Mouse (Mus musculus): ENCODE measurements around the gene Tmem266. TPM values are rescaled to one million over a fixed set of nuclear protein-coding genes. Genes with fewer than 3 reads are reported as not detected.

Gene Tmem266
- polyA plus RNA-seq, 1 experiment from 2014 or later: 0.51 TPM

DNA sequence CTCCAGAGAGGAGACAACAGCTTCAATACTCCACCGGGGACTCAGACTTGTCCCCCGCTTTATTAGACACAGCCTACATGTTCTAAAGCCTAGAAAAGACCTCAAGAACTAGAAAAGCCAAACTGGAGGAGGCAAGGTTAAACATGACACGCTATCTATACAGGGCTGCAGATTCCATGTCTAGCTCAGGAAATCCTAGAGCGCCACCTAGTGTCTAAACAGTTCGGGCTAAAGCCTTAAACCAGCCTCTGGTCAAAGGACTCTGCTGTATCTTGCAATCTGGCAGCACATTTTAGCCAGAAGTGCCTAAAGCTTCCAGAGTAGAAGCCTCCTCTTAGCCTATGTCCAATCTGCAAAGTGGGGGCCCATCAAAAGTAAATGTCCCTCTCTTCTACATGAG is 15.2 kb upstream of the Tmem266 start:
- DNase-seq (ENCODE audit: low spot score) (peak; percentile 74), ATAC-seq (ENCODE audit: low FRiP score, low TSS enrichment) (peak; percentile 86)
- no peaks in the 10 kb centered on the region for H3K9me3 ChIP-seq (ENCODE audit: control insufficient read depth, low read length)
- H3K4me1 ChIP-seq (replicated peaks; ENCODE audit: control insufficient read depth, insufficient read depth): no peaks in the 10 kb centered on the region
- H3K27ac ChIP-seq (replicated peaks): no peak overlapping the region
- WGBS: 5% methylated on average over 5 of the region's 5 CpGs
- H3K27me3 ChIP-seq (ENCODE audit: control insufficient read depth, insufficient read depth, low read length): no peaks in the 10 kb centered on the region
- TF ChIP-seq CTCF (IDR thresholded peaks at IDR 0.05; ENCODE audit: low read depth) (peak; percentile 95), EP300 (optimal IDR thresholded peaks at IDR 0.05) (no peak)
- no peak overlapping the region for H3K4me2 ChIP-seq (replicated peaks; ENCODE audit: low read depth)
- no peak overlapping the region for H3K9ac ChIP-seq (ENCODE audit: low read length)
- H3K4me3 ChIP-seq (ENCODE audit: low read depth, low read length): no peak overlapping the region
- H3K36me3 ChIP-seq (ENCODE audit: control insufficient read depth, insufficient read depth, low read length): no peaks in the 10 kb centered on the region

DNA sequence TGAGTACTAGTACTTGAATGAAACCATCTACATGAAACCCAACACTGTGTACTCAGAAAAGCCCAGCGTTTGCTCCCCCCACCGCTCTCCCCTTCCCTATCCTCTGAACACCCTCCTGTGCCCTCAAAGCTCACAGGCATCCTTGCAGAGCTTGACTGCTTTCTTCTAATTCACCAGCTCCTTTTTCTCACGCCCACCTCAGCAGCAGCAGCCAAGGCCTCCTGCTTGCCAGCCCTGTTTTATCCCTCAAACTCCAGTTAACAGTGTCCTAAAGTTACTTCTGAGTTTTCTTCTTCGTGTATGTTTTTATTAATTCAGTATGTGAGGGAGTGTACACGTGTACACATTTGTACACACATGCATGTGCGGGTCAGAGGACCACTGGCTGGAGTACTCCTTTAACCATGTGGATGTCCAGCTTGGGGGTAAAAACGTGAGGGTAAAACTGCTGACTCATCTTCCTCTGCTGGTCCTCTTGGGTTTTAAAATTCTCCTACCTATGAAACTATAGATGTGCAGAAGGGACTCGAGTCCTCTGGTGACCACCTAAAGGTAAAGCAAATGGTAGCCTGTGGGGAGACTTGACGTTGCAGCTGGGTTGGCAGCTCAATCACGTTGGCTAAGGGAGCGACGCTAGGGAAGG is 13.0 kb upstream of the Tmem266 start:
- Histone ChIP-seq H3K4me1 (replicated peaks; ENCODE audit: control insufficient read depth, insufficient read depth) (no peaks in the 10 kb centered on the region), H3K27ac (replicated peaks) (no peak overlapping the region), H3K4me3 (ENCODE audit: low read depth, low read length) (no peak overlapping the region), H3K36me3 (ENCODE audit: control insufficient read depth, insufficient read depth, low read length) (no peaks in the 10 kb centered on the region), H3K4me2 (replicated peaks; ENCODE audit: low read depth) (no peak overlapping the region), H3K9me3 (ENCODE audit: control insufficient read depth, low read length) (no peaks in the 10 kb centered on the region), H3K27me3 (ENCODE audit: control insufficient read depth, insufficient read depth, low read length) (no peaks in the 10 kb centered on the region), H3K9ac (ENCODE audit: low read length) (no peak overlapping the region)
- no peak for ATAC-seq (ENCODE audit: low FRiP score, low TSS enrichment)
- TF ChIP-seq CTCF (IDR thresholded peaks at IDR 0.05; ENCODE audit: low read depth) (no peak), EP300 (optimal IDR thresholded peaks at IDR 0.05) (no peak)
- WGBS: 57% methylated on average over 12 of the region's 12 CpGs
- no peak for DNase-seq (ENCODE audit: low spot score)

DNA sequence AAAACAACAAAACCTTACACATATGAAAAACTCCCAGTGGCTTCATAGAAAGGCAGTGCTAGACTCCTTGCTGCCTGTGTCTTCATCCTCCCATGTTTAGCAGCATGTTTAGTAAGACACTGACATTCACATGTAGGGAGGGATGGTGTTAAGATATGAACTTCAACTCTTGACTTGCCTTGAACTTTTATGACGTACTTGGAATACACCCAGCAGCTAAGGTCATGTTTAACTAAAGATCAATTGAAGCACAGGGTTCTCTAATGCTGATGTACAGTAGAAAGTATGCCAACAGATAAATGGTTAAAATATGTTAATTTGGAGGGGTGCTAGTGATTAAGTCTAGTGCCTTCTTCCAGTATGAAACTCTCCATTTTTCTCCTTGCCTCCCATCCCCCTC is 4.1 kb upstream of the Tmem266 start:
- H3K36me3 ChIP-seq (ENCODE audit: control insufficient read depth, insufficient read depth, low read length): no peaks in the 10 kb centered on the region
- H3K9ac ChIP-seq (ENCODE audit: low read length): no peak overlapping the region
- DNase-seq (ENCODE audit: low spot score) (no peak), ATAC-seq (ENCODE audit: low FRiP score, low TSS enrichment) (no peak)
- no peak overlapping the region for H3K4me2 ChIP-seq (replicated peaks; ENCODE audit: low read depth)
- H3K27me3 ChIP-seq (ENCODE audit: control insufficient read depth, insufficient read depth, low read length): no peaks in the 10 kb centered on the region
- no peaks in the 10 kb centered on the region for H3K4me1 ChIP-seq (replicated peaks; ENCODE audit: control insufficient read depth, insufficient read depth)
- WGBS: 30% methylated on average over 1 of the region's 1 CpGs
- TF ChIP-seq EP300 (optimal IDR thresholded peaks at IDR 0.05) (no peak), CTCF (IDR thresholded peaks at IDR 0.05; ENCODE audit: low read depth) (no peak)
- H3K4me3 ChIP-seq (ENCODE audit: low read depth, low read length): no peak overlapping the region
- H3K27ac ChIP-seq (replicated peaks): no peak overlapping the region
- no peaks in the 10 kb centered on the region for H3K9me3 ChIP-seq (ENCODE audit: control insufficient read depth, low read length)

DNA sequence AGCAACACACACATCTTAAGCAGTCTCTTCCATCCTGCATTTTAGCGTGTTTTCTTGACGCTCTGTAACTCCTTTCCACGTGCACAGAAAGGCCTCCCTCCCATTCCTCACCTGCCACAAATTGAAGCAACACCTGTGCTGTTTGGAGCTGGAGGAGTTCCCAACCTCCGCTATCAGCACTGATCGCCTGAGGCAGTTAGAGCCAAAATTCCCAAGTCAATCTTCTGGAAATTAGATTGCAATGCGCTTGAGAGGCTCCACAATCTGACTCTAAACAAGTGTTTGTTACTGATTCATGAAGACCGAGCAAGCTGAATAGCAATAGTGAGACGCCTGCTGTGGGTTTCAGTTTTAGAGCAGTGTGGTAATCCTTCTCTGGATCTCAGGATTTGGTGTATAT is 2.6 kb upstream of the Tmem266 start:
- Histone ChIP-seq H3K27ac (replicated peaks) (no peak overlapping the region), H3K9me3 (ENCODE audit: control insufficient read depth, low read length) (no peaks in the 10 kb centered on the region), H3K4me3 (ENCODE audit: low read depth, low read length) (no peak overlapping the region), H3K9ac (ENCODE audit: low read length) (no peak overlapping the region), H3K4me2 (replicated peaks; ENCODE audit: low read depth) (no peak overlapping the region), H3K36me3 (ENCODE audit: control insufficient read depth, insufficient read depth, low read length) (no peaks in the 10 kb centered on the region), H3K4me1 (replicated peaks; ENCODE audit: control insufficient read depth, insufficient read depth) (no peaks in the 10 kb centered on the region), H3K27me3 (ENCODE audit: control insufficient read depth, insufficient read depth, low read length) (0 out of 2 replicates have a peak, but pooled peaks cover 2% of the 10 kb centered on the region)
- TF ChIP-seq EP300 (optimal IDR thresholded peaks at IDR 0.05): no peak
- TF ChIP-seq CTCF (IDR thresholded peaks at IDR 0.05; ENCODE audit: low read depth): no peak
- no peak for DNase-seq (ENCODE audit: low spot score)
- ATAC-seq (ENCODE audit: low FRiP score, low TSS enrichment): no peak
- 57% methylated on average over 8 of the region's 8 CpGs for WGBS

DNA sequence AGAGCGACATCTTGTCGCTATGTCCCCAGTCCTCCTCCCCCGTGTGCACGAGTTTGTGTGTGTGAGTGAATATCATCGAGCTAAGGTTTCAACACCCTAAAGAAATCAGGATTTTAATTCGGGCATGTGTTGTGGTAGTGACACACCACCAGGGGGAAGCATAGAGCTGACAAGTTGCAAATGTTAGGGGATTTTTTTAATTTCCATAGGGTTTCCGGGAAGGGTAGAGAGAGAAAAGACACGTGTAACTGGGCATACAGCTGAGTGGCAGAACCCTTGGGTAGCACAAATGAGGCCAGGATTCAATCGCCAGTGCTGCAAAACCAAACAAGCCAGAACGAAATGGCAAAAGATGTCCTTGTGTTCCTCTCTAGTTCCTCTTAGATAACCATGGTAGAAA is 2.2 kb upstream of the Tmem266 start:
- Histone ChIP-seq H3K4me3 (ENCODE audit: low read depth, low read length) (no peak overlapping the region), H3K27me3 (ENCODE audit: control insufficient read depth, insufficient read depth, low read length) (0 out of 2 replicates have a peak, but pooled peaks cover 2% of the 10 kb centered on the region), H3K4me2 (replicated peaks; ENCODE audit: low read depth) (no peak overlapping the region), H3K9me3 (ENCODE audit: control insufficient read depth, low read length) (no peaks in the 10 kb centered on the region), H3K27ac (replicated peaks) (no peak overlapping the region), H3K36me3 (ENCODE audit: control insufficient read depth, insufficient read depth, low read length) (no peaks in the 10 kb centered on the region), H3K4me1 (replicated peaks; ENCODE audit: control insufficient read depth, insufficient read depth) (no peaks in the 10 kb centered on the region), H3K9ac (ENCODE audit: low read length) (no peak overlapping the region)
- peak; percentile 49 for TF ChIP-seq CTCF (IDR thresholded peaks at IDR 0.05; ENCODE audit: low read depth)
- TF ChIP-seq EP300 (optimal IDR thresholded peaks at IDR 0.05): no peak
- DNase-seq (ENCODE audit: low spot score) (no peak), ATAC-seq (ENCODE audit: low FRiP score, low TSS enrichment) (no peak)
- 53% methylated on average over 10 of the region's 10 CpGs for WGBS

DNA sequence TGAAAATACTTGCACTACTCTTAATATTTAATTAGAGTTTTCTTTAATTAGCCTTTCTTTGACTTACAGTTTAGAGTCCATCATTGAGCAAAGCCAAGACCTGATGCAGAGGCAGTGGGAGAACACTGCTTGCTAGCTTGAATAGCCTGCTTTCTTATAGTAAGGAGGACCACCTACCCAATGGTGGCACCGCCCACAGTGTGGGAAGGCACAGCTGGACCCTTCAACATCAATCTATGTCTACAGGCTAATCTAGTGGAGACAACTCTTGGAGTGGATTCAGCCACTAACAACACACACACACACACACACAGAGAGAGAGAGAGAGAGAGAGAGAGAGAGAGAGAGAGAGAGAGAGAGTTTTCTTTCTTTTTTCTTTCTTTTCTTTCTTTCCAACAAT is 1.7 kb upstream of the Tmem266 start:
- H3K9ac ChIP-seq (ENCODE audit: low read length): no peak overlapping the region
- WGBS: 21% methylated on average over 1 of the region's 1 CpGs

More for the DNA sequence above, 1.7 kb upstream of the Tmem266 start:
- Histone ChIP-seq H3K27me3 (ENCODE audit: control insufficient read depth, insufficient read depth, low read length) (0 out of 2 replicates have a peak, but pooled peaks cover 2% of the 10 kb centered on the region), H3K36me3 (ENCODE audit: control insufficient read depth, insufficient read depth, low read length) (no peaks in the 10 kb centered on the region), H3K4me3 (ENCODE audit: low read depth, low read length) (no peak overlapping the region), H3K4me1 (replicated peaks; ENCODE audit: control insufficient read depth, insufficient read depth) (no peaks in the 10 kb centered on the region), H3K4me2 (replicated peaks; ENCODE audit: low read depth) (no peak overlapping the region), H3K27ac (replicated peaks) (no peak overlapping the region), H3K9me3 (ENCODE audit: control insufficient read depth, low read length) (no peaks in the 10 kb centered on the region)
- ATAC-seq (ENCODE audit: low FRiP score, low TSS enrichment) (no peak), DNase-seq (ENCODE audit: low spot score) (no peak)
- TF ChIP-seq EP300 (optimal IDR thresholded peaks at IDR 0.05) (no peak), CTCF (IDR thresholded peaks at IDR 0.05; ENCODE audit: low read depth) (no peak)
